Mouse (Mus musculus): ENCODE measurements around the gene Nmnat3. TPM values are rescaled to one million over a fixed set of nuclear protein-coding genes. Genes with fewer than 3 reads are reported as not detected.

Nmnat3 gene
- total RNA-seq, 2 experiments from 2014 or later, result 1.4 to 2.8 TPM

GRCm38 (mm10) chr9:98400185-98400894, 113.1 kb downstream of the Nmnat3 start:
- intact Hi-C loops (cut with DNase I), result loop anchor here (5.0 kb wide), 2 partner anchors 103 to 368 kb away; partner anchors contain the start of gene Clstn2
- peak; percentile 65 to 91 for DNase-seq (ENCODE audit: low spot score in 2 of 2)

- intact Hi-C loops (cut with DNase I), result loop anchor here (1.0 to 5.0 kb wide), 3 partner anchors 13 to 369 kb away; partner anchors contain the start of gene Clstn2
- peak in 1 of 2 experiments; percentile 51 for DNase-seq (ENCODE audit: low spot score in 2 of 2)
Measured at GRCm38 (mm10) chr9:98401611-98402010, 114.4 kb downstream of the Nmnat3 start.

DNA sequence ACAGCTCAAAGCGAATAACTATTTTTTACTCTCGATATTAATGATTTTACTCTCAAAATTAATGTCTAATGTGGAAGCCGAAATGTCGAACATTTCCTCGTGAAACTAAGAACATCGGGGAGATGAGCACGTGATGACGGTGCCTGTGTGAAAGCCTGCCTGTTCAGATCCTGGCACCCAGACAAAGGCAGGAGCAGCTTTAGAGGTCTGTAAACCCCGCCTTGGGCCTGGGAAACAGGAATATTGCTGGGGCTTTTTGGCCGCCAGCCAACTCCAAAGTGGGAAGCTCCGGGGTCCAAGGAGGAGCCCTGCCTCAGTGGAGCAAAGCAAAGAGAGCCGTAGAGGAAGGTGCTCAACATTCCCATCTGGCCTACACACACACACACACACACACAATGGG, 120.5 kb downstream of the Nmnat3 start:
- intact Hi-C loops (cut with DNase I), result loop anchor here (2.0 kb wide), 1 partner anchor 131 kb away; no protein-coding TSS in a partner anchor
- DNase-seq (ENCODE audit: low spot score in 2 of 2), result no peak

- peak; percentile 74 to 79 for DNase-seq (ENCODE audit: low spot score in 2 of 2)
- intact Hi-C loops (cut with DNase I), result loop anchor here (2.0 kb wide), 1 partner anchor 130 kb away; no protein-coding TSS in a partner anchor
Measured at GRCm38 (mm10) chr9:98409137-98409536, 121.9 kb downstream of the Nmnat3 start.

DNA sequence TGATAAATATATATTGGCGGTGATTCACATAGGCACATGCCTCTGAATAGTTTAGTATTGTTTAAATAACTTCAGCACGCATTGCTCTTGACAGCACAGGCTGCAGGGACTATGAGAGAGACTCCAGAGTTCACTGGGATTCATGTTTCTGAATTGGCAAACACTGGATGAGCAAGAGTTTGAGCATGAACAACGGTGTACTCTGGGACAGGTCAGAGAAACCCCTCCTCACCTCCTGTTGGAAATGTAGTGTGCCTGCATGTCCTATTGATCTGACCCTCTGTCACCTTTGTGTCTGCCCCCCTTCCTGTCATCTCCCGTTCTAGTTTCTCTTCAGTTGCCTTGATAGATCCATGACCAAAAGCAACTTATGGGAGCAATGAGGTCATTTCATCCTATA, 128.2 kb downstream of the Nmnat3 start:
- DNase-seq (ENCODE audit: low spot score in 2 of 2), result no peak
- intact Hi-C loops (cut with DNase I), result no loop called here

DNA sequence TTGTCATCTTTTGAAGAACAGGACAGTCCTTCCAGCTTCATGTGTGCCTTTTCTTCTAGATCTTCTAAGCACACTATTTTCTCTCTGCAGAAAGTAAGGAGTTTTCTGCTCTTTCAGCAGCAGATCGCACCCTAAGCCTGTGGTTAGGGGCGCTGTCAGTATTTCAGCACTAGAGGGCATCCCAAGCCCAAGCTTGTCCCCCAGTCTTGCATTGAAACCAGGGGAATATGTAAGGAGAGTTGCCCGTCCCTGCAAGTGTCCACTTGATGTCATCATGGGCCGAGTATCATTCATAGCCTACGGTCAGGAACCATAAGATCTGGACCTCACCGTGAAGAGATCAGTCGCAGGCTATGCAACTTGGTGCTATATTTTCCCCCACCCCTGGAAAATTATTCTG, 130.7 kb downstream of the Nmnat3 start:
- no peak for DNase-seq (ENCODE audit: low spot score in 2 of 2)
- intact Hi-C loops (cut with DNase I), result loop anchor here (2.0 kb wide), 1 partner anchor 121 kb away; no protein-coding TSS in a partner anchor

DNA sequence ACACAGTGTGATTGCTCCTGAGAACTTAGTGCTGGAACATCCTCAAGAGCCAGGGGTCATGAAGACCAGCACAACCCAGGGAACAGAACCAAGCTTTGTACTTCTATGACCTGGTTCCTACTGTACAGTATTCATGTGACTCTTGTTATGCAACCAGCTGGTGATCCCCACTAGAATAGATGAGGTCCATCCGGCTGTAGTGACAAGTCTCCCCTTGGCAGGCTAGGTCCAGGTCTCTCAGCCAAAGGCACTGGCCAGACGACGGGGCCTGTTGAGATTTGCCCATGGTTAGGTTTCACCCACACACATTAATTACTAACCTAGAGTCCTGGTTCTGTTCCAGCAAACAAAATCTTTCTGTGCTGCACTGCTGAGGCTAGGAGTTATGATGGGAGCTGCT, 131.1 kb downstream of the Nmnat3 start:
- intact Hi-C loops (cut with DNase I), result loop anchor here (2.0 kb wide), 1 partner anchor 120 kb away; no protein-coding TSS in a partner anchor
- no peak for DNase-seq (ENCODE audit: low spot score in 2 of 2)

DNA sequence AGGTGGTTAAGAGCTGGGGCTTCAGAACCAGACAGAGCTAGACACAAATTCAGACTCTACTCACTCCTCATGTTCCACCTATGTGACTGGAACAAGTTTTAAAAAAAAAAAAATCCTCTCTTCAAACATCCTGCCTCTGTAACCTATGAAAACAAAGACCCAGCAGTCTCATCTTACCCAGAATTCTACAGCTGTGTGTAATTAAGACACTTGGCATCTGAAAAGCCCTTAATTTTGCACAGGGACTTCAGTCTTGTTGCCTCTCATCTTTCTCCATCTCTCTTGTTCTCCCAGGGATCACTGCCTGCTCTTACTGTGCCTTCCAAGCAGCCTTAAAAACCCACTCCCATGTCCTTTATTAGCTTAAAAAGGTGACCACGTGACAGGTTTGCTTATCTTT, 133.4 kb downstream of the Nmnat3 start:
- DNase-seq (ENCODE audit: low spot score in 2 of 2), result no peak
- intact Hi-C loops (cut with DNase I), result no loop called here

DNA sequence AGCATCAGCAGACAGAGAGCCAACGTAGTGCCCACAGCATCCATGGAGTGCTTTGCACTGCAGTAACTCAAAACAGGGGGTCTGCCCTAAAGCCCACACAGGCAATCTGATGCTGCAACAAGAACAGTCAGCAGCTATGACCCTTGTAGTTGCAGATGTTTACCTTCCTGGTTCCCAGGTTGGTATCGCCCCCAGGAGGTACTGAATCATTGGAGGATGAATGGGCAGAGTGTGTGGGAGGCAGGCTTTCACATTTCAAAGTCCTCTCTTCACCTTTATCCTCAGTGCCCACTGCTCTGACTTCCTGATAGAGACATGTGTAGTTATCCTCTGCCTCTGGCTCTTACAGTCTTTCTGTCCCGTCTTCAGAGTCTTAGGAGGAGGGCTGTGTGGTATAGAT, 134.7 kb downstream of the Nmnat3 start:
- intact Hi-C loops (cut with DNase I), result no loop called here
- no peak for DNase-seq (ENCODE audit: low spot score in 2 of 2)

DNA sequence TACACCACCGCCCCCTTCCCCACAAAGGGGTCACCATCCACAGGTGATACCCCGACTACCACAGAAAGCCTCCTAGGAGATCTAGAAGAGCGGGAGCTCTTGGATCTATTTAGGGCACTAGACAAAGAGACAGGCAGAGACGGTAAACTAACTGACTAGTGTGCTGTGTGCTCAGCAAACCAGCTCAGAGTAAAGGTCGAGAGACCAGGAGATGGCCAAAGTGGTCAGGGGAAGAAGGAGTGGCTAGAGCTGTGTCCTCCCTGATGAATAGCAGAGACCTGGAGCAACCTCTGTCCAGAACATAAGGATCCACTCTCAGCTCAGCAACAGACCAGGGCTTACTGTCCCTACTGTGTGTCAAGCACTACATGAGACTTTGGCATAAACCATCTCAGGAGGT, 135.4 kb downstream of the Nmnat3 start, which contains the start of gene Rbp1:
Gene Rbp1, plus strand, starts transcription at position 306 of the 400 bp plus-strand sequence.
- DNase-seq (ENCODE audit: low spot score in 2 of 2), result no peak
- intact Hi-C loops (cut with DNase I), result no loop called here

- intact Hi-C loops (cut with DNase I), result no loop called here
- no peak for DNase-seq (ENCODE audit: low spot score in 2 of 2)
Measured at GRCm38 (mm10) chr9:98423691-98424090, 136.5 kb downstream of the Nmnat3 start.

- intact Hi-C loops (cut with DNase I), result no loop called here
- no peak for DNase-seq (ENCODE audit: low spot score in 2 of 2)
Measured at GRCm38 (mm10) chr9:98424291-98424690, 137.1 kb downstream of the Nmnat3 start.

DNA sequence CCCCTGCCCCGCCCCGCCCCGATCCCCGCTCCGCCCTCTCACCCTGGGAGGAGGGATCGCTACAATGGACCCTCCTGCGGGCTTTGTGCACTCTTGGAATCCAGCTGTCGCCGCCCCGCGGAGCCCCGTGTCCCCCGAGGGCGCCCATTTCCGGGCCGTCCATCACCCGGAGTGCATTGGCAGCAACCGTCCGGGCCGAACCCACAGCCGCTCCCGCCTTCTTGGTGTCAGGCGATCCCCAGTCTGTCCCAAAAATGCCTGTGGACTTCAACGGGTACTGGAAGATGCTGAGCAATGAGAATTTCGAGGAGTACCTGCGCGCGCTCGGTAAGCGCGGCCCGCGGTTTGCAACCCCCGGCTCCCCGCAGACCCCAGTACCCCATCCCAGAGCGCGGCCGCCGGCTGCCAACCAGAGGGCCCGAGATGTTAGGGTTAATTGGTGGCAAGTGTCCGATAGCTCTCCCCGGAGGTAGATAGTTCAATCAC, 137.5 kb downstream of the Nmnat3 start:
- intact Hi-C loops (cut with DNase I), result no loop called here
- DNase-seq (ENCODE audit: low spot score in 2 of 2), result no peak

DNA sequence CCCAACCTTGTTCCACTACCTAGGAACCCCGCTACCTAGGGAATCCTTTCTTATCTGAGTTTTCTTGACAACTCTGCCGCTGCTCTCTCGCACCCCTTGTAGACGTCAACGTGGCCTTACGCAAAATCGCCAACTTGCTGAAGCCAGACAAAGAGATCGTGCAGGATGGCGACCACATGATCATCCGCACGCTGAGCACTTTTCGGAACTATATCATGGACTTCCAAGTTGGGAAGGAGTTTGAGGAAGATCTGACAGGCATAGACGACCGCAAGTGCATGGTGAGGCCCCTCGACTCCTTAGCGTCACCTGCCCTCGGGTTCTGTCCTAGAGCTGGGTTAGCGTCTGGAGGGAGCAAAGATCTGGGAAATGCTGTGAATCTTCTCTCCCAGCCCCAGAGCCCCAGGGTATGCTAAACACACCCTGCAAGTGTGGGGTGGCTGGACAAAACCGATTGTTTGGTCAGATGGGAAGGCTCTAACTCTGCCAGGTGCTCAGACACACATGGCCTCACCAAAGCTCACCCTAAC, 138.2 kb downstream of the Nmnat3 start:
- DNase-seq (ENCODE audit: low spot score in 2 of 2), result no peak
- intact Hi-C loops (cut with DNase I), result no loop called here

GRCm38 (mm10) chr9:98427906-98428517, 140.8 kb downstream of the Nmnat3 start:
- intact Hi-C loops (cut with DNase I), result no loop called here
- DNase-seq (ENCODE audit: low spot score in 2 of 2), result no peak

DNA sequence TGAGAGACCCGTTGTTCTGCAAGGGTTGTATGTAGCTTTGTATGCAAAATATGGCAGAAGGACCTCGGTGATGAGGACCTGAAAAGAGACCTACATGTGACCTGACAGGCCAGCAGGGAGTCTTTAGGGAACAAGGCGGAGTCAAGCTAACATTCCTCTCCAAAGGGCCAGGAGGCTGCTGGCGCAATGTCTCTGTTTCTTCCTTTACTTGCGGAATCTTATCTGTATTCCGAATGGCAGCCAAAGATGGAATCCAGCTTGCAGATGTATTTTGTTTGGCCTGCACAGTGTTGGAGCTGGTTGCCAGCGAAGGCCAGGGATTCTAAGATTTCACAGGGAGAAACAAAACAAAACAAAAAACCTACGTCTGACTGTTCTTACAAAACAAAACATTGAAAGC, 141.5 kb downstream of the Nmnat3 start:
- intact Hi-C loops (cut with DNase I), result no loop called here
- no peak for DNase-seq (ENCODE audit: low spot score in 2 of 2)

GRCm38 (mm10) chr9:98429806-98430205, 142.6 kb downstream of the Nmnat3 start:
- no peak for DNase-seq (ENCODE audit: low spot score in 2 of 2)
- intact Hi-C loops (cut with DNase I), result no loop called here

- intact Hi-C loops (cut with DNase I), result no loop called here
Measured at GRCm38 (mm10) chr9:98430528-98430927, 143.3 kb downstream of the Nmnat3 start.

DNA sequence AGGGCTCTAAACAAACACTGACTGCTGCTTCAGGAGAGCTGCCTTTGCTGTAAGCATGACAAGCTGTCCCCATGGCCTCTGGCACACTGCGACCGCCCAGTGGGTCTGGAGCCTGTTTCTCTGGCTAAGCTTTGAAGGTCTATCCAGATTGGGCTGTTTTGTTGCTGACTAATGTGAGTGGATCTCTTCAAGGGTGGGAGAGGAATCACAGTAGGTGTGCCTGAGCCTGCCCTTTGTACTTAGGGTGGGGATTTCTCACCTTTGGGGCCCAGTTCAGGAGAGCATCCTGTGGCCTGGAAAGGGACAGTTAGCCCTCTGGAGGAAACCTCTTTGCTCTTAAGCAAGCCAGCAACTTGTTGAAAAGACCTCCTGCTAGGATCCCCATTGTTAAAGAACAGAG, 145.8 kb downstream of the Nmnat3 start:
- DNase-seq (ENCODE audit: low spot score in 2 of 2), result no peak
- intact Hi-C loops (cut with DNase I), result no loop called here

More at GRCm38 (mm10) chr9:98430528-98430927, 143.3 kb downstream of the Nmnat3 start:
- DNase-seq (ENCODE audit: low spot score in 2 of 2), result no peak

DNA sequence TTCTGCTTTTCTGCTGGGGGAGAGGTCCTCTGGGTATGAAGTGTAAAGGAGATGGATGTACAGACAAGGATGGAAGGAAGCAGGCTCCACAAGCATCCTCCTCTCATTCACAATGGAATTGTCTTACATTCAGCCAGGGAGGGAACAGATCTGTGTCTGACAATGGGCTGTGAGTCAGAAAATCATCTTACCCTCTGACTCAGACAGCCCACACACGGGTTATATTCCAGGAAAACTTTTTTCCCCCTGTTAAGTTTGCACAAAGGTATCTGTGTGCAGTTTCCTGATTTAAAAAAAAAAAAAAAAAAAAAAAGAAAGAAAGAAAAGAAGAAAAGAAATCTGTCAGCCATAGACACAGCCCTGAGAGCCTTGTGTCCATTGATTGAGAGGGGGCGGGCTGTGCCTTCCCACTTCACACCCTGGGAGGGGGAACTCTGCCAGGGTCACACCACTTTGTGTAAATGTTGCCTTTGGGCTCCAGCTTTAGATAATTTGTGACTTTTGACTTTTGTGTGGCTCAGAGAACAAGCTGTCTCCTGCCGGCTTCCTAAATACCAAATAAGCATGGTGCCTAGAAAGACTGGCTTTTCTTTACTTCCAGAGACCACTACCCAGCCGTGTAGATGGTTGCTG, 146.8 kb downstream of the Nmnat3 start:
- intact Hi-C loops (cut with DNase I), result no loop called here
- peak in 1 of 2 experiments; percentile 15 for DNase-seq (ENCODE audit: low spot score in 2 of 2)

Data from left cerebral cortex, postnatal 25 days (tissue).